Comparison of ENCODE assay signal across 11 mouse cellular contexts in the genomic region with DNA sequence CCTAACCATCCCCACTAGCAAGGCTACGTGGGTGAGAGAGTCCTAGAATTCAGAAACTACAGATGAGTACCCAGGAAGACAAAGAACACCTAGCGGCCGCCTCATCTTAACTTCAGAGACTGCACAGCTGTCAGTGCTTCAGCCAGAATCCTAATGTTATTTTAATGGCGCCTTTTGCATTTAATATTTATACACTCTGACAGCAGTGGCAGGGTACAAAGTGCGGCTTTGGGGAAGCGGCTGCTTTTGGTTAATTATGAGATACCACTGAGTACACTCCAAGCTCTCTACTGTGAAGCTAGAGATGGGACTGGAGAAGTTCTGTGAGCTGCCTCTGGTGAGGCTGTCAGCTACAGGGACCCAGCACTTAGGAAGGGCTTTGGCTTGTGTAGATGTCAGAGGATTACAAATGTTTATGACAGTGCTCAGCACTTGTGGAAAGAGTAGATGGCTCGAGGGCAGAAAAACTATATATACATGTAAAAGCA.
"Had no signal": no experiment of that assay in that cellular context is flagged by ENCODE, and none has a peak within 500 bp of the region (broad histone marks: within the 10 kb centered on the region; RNA-seq: fewer than 3 reads in every experiment).

No protein-coding gene starts in this region.

- DNase-seq: kidney, adult 8-10 months; kidney, postnatal 14 days; lung, postnatal 14 days; thymus, adult 18-20 months; thymus, postnatal 14 days had no signal

- H3K9ac ChIP-seq: intestine, embryonic 15.5 days; liver, embryonic 12.5 days; lung, embryonic 15.5 days; neural tube, embryonic 12.5 days had no signal

- H3K27ac ChIP-seq: intestine, embryonic 15.5 days; left cerebral cortex, adult 2 months; limb, embryonic 10.5 days; liver, embryonic 12.5 days; lung, embryonic 15.5 days; neural tube, embryonic 12.5 days had no signal

- H3K4me2 ChIP-seq: intestine, embryonic 15.5 days; liver, embryonic 12.5 days; lung, embryonic 15.5 days; neural tube, embryonic 12.5 days had no signal

- H3K27me3 ChIP-seq: intestine, embryonic 15.5 days; liver, embryonic 12.5 days; lung, embryonic 15.5 days; neural tube, embryonic 12.5 days had no signal

- H3K9me3 ChIP-seq: intestine, embryonic 15.5 days; limb, embryonic 10.5 days; liver, embryonic 12.5 days; lung, embryonic 15.5 days; neural tube, embryonic 12.5 days had no signal

- H3K36me3 ChIP-seq: intestine, embryonic 15.5 days; limb, embryonic 10.5 days; lung, embryonic 15.5 days; neural tube, embryonic 12.5 days had no signal

- H3K4me3 ChIP-seq: intestine, embryonic 15.5 days; left cerebral cortex, adult 2 months; limb, embryonic 10.5 days; liver, embryonic 12.5 days; lung, embryonic 15.5 days; neural tube, embryonic 12.5 days had no signal

- H3K4me1 ChIP-seq: intestine, embryonic 15.5 days; limb, embryonic 10.5 days; lung, embryonic 15.5 days; neural tube, embryonic 12.5 days had no signal

- ATAC-seq: intestine, embryonic 15.5 days; liver, embryonic 12.5 days had no signal
